Mouse (Mus musculus) brown adipose tissue, adult 24 weeks (tissue): ENCODE results near the gene Col4a1. TPM values are rescaled to one million over a fixed set of nuclear protein-coding genes. Genes with fewer than 3 reads are reported as not detected.
A peak's percentile ranks its signal among the peaks of the same experiment; 100 is the strongest.

ENCODE experiments used
- H3K27ac ChIP-seq: fragments of 200-500 bp; replicated peaks from 2 replicates; pipeline ENCODE4 v1.5.1; 2012; ENCODE audit warnings: low read depth, mild to moderate bottlenecking, low read length
- H3K4me1 ChIP-seq: fragments of 200-500 bp; 2 replicates; pipeline ENCODE4 v1.6.1; 2012; ENCODE audit warnings: low read length, mixed read lengths; ENCODE audit not compliant: control insufficient read depth, insufficient read depth, insufficient read length
- H3K4me3 ChIP-seq: fragments of 200-500 bp; 2 replicates; pipeline ENCODE4 v1.5.1; 2012; ENCODE audit warnings: low read depth, mild to moderate bottlenecking, low read length, moderate library complexity; ENCODE audit not compliant: insufficient read depth
- polyA plus RNA-seq: library from polyadenylated mRNA; stranded (reverse); fragments of >200 nt; gene quantifications from 2 replicates; pipeline ENCODE4 v1.2.4, GENCODE M21; 2012; ENCODE audit not compliant: missing spikeins, insufficient read depth, insufficient read length

Gene Col4a1
- polyA plus RNA-seq, 1 experiment: 142 TPM

- Histone ChIP-seq H3K4me1 (peaks cover 78% of the 10 kb centered on the region), H3K4me3 (no peak overlapping the region), H3K27ac (peak overlapping the region; percentile 82)
Observed at GRCm38 (mm10) chr8:11298531-11299316, 13.9 kb downstream of the Col4a1 start.

GRCm38 (mm10) chr8:11297141-11297838 lies 15.3 kb downstream of the Col4a1 start:
- H3K4me1 ChIP-seq: peaks cover 76% of the 10 kb centered on the region

GRCm38 (mm10) chr8:11296282-11296943 lies 16.2 kb downstream of the Col4a1 start:
- H3K27ac ChIP-seq: peak overlapping the region; percentile 82
- peaks cover 71% of the 10 kb centered on the region for H3K4me1 ChIP-seq
- H3K4me3 ChIP-seq: no peak overlapping the region

More at GRCm38 (mm10) chr8:11297141-11297838, 15.3 kb downstream of the Col4a1 start:
- Histone ChIP-seq H3K27ac (peak overlapping the region; percentile 82), H3K4me3 (no peak overlapping the region)

- peak overlapping the region; percentile 29 for H3K27ac ChIP-seq
Observed at GRCm38 (mm10) chr8:11292611-11293010, 20.0 kb downstream of the Col4a1 start.

GRCm38 (mm10) chr8:11290533-11290932 lies 22.1 kb downstream of the Col4a1 start:
- Histone ChIP-seq H3K4me1 (peaks cover 54% of the 10 kb centered on the region), H3K27ac (no peak overlapping the region; the same call in 1 of the 2 replicates), H3K4me3 (no peak overlapping the region)

More at GRCm38 (mm10) chr8:11292611-11293010, 20.0 kb downstream of the Col4a1 start:
- Histone ChIP-seq H3K4me3 (no peak overlapping the region), H3K4me1 (peaks cover 63% of the 10 kb centered on the region)

GRCm38 (mm10) chr8:11288286-11288685 lies 24.3 kb downstream of the Col4a1 start:
- H3K27ac ChIP-seq: peak overlapping the region; percentile 69

GRCm38 (mm10) chr8:11287139-11287538 lies 25.5 kb downstream of the Col4a1 start:
- no peak overlapping the region for H3K4me3 ChIP-seq
- peaks cover 49% of the 10 kb centered on the region for H3K4me1 ChIP-seq
- peak overlapping the region; percentile 69 for H3K27ac ChIP-seq

More at GRCm38 (mm10) chr8:11288286-11288685, 24.3 kb downstream of the Col4a1 start:
- H3K4me3 ChIP-seq: no peak overlapping the region
- peaks cover 45% of the 10 kb centered on the region for H3K4me1 ChIP-seq

- H3K27ac ChIP-seq: peak overlapping the region; percentile 86
- H3K4me3 ChIP-seq: no peak overlapping the region
- peaks cover 56% of the 10 kb centered on the region for H3K4me1 ChIP-seq
Observed at GRCm38 (mm10) chr8:11285437-11285836, 27.2 kb downstream of the Col4a1 start.

- Histone ChIP-seq H3K4me1 (peaks cover 57% of the 10 kb centered on the region), H3K4me3 (no peak overlapping the region), H3K27ac (peak overlapping the region; percentile 91)
Observed at GRCm38 (mm10) chr8:11283217-11283616, 29.4 kb downstream of the Col4a1 start.

GRCm38 (mm10) chr8:11282696-11283095 lies 29.9 kb downstream of the Col4a1 start:
- peaks cover 63% of the 10 kb centered on the region for H3K4me1 ChIP-seq
- peak overlapping the region; percentile 82 for H3K27ac ChIP-seq
- H3K4me3 ChIP-seq: no peak overlapping the region

GRCm38 (mm10) chr8:11282139-11282538 lies 30.5 kb downstream of the Col4a1 start:
- H3K27ac ChIP-seq: peak overlapping the region; percentile 82
- H3K4me1 ChIP-seq: peaks cover 65% of the 10 kb centered on the region
- no peak overlapping the region for H3K4me3 ChIP-seq

- Histone ChIP-seq H3K27ac (peak overlapping the region; percentile 82), H3K4me3 (no peak overlapping the region), H3K4me1 (peaks cover 66% of the 10 kb centered on the region)
Observed at GRCm38 (mm10) chr8:11280721-11281268, 31.8 kb downstream of the Col4a1 start.

GRCm38 (mm10) chr8:11279296-11279826 lies 33.3 kb downstream of the Col4a1 start:
- Histone ChIP-seq H3K4me3 (peak overlapping the region; percentile 9), H3K27ac (peak overlapping the region; percentile 96)

GRCm38 (mm10) chr8:11278101-11278611 lies 34.5 kb downstream of the Col4a1 start:
- H3K4me1 ChIP-seq: peaks cover 77% of the 10 kb centered on the region
- H3K27ac ChIP-seq: peak overlapping the region; percentile 96
- H3K4me3 ChIP-seq: no peak overlapping the region

More at GRCm38 (mm10) chr8:11279296-11279826, 33.3 kb downstream of the Col4a1 start:
- H3K4me1 ChIP-seq: peaks cover 76% of the 10 kb centered on the region
